Mouse (Mus musculus) layer of hippocampus, adult 6 months (tissue): ENCODE results near the gene Rbm24. TPM values are rescaled to one million over a fixed set of nuclear protein-coding genes. Genes with fewer than 3 reads are reported as not detected.

Experiments
- long read RNA-seq, 2 experiments: library from polyadenylated mRNA; unstranded; transcript quantifications; one replicate each; pipeline ENCODE4 v2.0.0; 2019 to 2020
- polyA plus RNA-seq: library from polyadenylated mRNA; unstranded; fragments of <200 nt; fragmentation: Nextera tagmentation; gene quantifications from 2 replicates; pipeline ENCODE4 v1.2.3, GENCODE M21; 2021

The Rbm24 gene
- 5.5 and 6.0 TPM in 2 replicates for polyA plus RNA-seq
- long read RNA-seq, experiment 1, transcript Rbm24-201 (4 exons, 3,086 nt): major isoform, 11 of 12 reads
- long read RNA-seq, experiment 1, partial matches to known transcripts: 0 of 12 reads
- long read RNA-seq, experiment 1, other reads (novel, unspliced or antisense): 1 of 12 reads
- long read RNA-seq, experiment 2, transcript Rbm24-201 (4 exons, 3,086 nt): major isoform, 29 of 31 reads
- long read RNA-seq, experiment 2, partial matches to known transcripts: 2 of 31 reads
- long read RNA-seq, experiment 2, other reads (novel, unspliced or antisense): 0 of 31 reads

DNA sequence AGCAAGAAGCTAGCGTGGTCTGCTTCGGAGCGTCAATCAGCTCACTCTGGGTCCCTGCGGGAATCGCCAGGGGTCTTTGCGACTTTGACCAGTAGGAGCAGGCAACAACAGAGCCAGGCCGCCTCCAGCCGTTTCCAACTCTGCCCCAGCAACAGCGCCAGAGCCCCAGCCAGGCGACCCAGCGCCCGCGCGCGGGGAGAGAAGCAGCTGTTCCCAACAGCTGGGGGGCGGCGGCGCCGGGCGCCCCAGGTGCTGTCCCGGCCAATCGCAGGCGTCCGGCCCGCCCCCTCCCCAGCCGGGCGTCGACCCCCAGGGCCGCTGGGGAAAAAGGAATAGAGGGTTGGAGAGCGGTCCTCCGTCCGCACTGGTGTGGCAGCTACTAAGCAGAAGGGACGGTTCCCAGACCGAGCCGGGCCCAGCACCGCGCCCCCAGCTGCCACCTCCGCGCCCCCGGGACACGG lies at the start of gene Rbm24:
Rbm24 (plus strand) TSS at position 294 of the 461 bp plus-strand sequence.

Other genes starting within 250 kb of the Rbm24 start
- 0.46 and 0.48 TPM in 2 replicates for gene Stmnd1, start 144.7 kb upstream of the Rbm24 start, polyA plus RNA-seq
- gene Cap2, start 83.4 kb downstream of the Rbm24 start, polyA plus RNA-seq: 132 and 143 TPM in 2 replicates